Mouse (Mus musculus) thymus, postnatal 10 days (tissue): ENCODE measurements around the gene Zfp292.

ENCODE experiments used
- DNase-seq, 2 experiments: peaks; one replicate each; pipeline ENCODE4 v3.0.0; 2021; ENCODE audit warnings: low spot score in 2 of 2

Gene Zfp292

GRCm38 (mm10) chr4:34796294-34796693 is 86.5 kb downstream of the Zfp292 start:
- DNase-seq = no peak

GRCm38 (mm10) chr4:34786476-34786875 is 96.3 kb downstream of the Zfp292 start:
- DNase-seq = no peak

GRCm38 (mm10) chr4:34785646-34786045 is 97.1 kb downstream of the Zfp292 start:
- DNase-seq = no peak

DNA sequence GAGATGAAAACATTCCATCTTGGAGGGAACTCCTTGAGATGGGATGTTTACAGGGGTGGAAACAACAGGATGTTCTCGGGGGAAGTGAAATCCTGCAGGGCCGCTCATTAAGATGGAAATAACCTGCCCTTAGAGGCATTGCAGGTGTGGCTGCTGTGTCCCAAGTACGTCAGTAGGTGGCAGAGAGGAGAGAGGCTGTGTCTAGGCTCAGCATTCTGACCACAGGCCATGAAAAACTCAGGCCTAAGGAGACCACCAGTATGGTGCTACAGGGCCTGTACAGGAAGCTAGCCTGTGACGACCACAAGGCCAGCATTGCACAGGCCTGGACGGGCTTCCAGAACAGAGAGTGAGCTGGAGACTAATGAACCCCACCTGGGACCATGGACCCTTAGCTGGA is 97.9 kb downstream of the Zfp292 start:
- peak in 1 of 2 experiments; percentile 15 for DNase-seq

DNA sequence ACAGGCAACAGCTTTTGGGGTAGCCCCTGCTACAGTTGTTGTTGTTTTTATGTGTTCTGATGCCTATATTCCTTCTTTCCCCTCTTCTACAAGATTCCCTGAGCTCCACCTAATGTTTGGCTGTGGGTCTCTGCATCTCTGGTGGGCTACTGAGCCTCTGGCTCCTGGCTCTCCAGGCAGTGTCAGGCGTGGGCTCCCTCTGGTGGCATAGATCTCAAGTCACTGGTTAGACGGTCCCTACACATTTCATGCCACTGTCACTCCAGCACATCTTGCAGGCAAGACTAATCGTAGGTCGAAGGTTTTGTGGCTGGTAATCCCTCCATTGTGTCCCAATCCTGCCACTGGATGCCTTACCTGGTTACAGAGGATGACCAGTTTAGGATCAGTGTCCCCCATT is 100.0 kb downstream of the Zfp292 start:
- DNase-seq = peak in 1 of 2 experiments; percentile 18

DNA sequence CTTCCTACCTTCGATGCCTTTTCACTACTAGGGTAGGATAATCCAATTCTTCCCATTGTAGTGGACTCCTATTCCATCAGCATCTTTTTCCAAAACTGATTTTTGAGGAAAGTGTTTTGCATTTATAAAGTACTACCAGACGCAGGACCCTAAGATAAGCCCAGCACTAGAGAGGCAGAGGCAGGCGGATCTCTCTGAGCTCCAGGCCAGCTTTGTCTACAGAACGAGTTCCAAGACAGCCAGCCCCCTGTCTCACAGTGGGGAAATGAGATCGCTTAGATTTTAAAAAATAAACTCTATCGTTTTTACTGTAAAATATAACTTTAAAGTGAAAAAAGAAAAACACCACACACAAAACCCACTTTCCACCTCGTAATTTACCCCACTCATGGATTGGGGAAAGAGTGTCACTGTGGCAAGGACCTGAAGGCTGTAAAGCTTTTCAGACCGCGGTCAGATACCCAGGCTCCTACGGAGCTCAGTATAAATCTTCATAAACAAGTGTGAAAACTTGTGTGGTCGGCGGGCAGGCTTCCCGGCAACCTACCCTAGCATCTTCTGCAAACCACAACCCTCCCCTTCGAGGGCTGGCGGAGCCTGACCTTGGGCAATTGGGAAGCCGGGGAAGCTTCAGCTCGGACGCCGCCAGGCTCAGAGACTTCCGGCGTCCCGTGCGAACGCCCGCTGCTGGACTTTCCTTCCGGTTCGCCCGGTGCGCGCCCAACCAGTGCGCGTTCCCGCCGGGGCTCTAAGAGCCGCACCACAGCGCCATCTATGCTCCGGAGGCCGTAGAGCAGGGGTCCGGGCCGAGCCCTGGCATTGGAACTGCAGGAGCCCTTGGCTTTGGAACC is 104.9 kb downstream of the Zfp292 start, which contains the start of gene Smim8:
TSS of gene Smim8 (minus strand) at position 747 of the 851 bp plus-strand sequence.
- peak; percentile 75 to 91 for DNase-seq

DNA sequence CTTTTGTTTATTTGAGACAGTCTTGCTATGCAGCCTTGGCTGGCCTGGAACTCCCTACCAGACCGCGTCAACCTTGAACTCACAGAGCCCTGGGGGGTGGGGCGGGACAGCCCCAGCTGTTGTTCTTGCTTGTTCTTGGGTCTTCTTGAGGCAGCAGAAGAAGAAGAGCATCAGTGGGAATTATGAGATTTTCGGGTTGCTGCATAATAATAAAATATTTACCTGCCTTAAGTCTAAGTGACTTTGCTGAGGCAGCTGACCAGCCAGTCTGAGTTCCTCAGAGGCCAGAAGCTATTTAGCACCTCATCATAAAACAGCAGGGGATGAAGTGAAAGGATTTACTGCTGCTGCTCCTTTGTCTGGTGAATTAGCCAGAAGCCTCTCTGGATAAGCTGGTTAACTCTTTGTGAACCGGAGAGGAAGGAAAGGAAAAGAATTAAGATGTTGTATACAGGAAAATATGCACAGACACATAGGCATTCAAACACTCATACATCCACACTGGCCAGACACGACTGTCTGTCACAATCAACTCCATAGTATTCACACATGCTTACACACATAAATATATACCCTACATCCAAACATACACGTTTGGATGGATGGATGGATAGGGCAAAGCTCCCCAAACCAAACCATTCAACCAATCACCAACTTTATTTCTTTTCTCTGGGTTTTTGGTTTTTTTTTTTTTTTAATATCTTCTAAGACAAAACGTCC is 110.9 kb downstream of the Zfp292 start:
- no peak for DNase-seq

- DNase-seq = no peak
Measured at GRCm38 (mm10) chr4:34756163-34756562, 126.6 kb downstream of the Zfp292 start, which contains the start of gene Gm136. Gene Gm136 (minus strand): TSS chr4:34756263.
